Mouse (Mus musculus): ENCODE data around the gene Agfg1. TPM values are rescaled to one million over a fixed set of nuclear protein-coding genes. Genes with fewer than 3 reads are reported as not detected.

Agfg1 gene
- polyA plus RNA-seq, 1 experiment from 2014 or later, result 25.4 TPM

GRCm38 (mm10) chr1:82825783-82826182 is 13.5 kb upstream of the Agfg1 start:
- WGBS, result 90% methylated on average over 7 of the region's 7 CpGs
- no peak overlapping the region for H3K4me2 ChIP-seq
- no peak overlapping the region for H3K27ac ChIP-seq
- H3K9ac ChIP-seq, result no peak overlapping the region
- H3K9me3 ChIP-seq (replicated peaks), result no peaks in the 10 kb centered on the region
- no peak for ATAC-seq (replicated peaks; ENCODE audit: insufficient number of reproducible peaks, insufficient read depth, low FRiP score, low read depth)
- no peaks in the 10 kb centered on the region for H3K27me3 ChIP-seq
- no peaks in the 10 kb centered on the region for H3K4me1 ChIP-seq (replicated peaks)
- H3K36me3 ChIP-seq, result no peaks in the 10 kb centered on the region
- H3K4me3 ChIP-seq, result no peak overlapping the region

- no peak for ATAC-seq (replicated peaks; ENCODE audit: insufficient number of reproducible peaks, insufficient read depth, low FRiP score, low read depth)
- H3K27ac ChIP-seq, result no peak overlapping the region
- H3K27me3 ChIP-seq, result no peaks in the 10 kb centered on the region
- WGBS, result 48% methylated on average over 5 of the region's 5 CpGs
- no peak overlapping the region for H3K4me2 ChIP-seq
- H3K9me3 ChIP-seq (replicated peaks), result no peaks in the 10 kb centered on the region
- H3K4me1 ChIP-seq (replicated peaks), result peaks cover 7% of the 10 kb centered on the region
- no peak overlapping the region for H3K9ac ChIP-seq
- no peak overlapping the region for H3K4me3 ChIP-seq
- H3K36me3 ChIP-seq, result no peaks in the 10 kb centered on the region
Measured at GRCm38 (mm10) chr1:82826911-82827310, 12.4 kb upstream of the Agfg1 start.

- Histone ChIP-seq H3K4me1 (replicated peaks) (peaks cover 23% of the 10 kb centered on the region), H3K4me3 (no peak overlapping the region), H3K36me3 (no peaks in the 10 kb centered on the region), H3K9ac (no peak overlapping the region), H3K9me3 (replicated peaks) (no peaks in the 10 kb centered on the region), H3K27me3 (no peaks in the 10 kb centered on the region), H3K4me2 (no peak overlapping the region), H3K27ac (no peak overlapping the region)
- WGBS, result 87% methylated on average over 1 of the region's 1 CpGs
- ATAC-seq (replicated peaks; ENCODE audit: insufficient number of reproducible peaks, insufficient read depth, low FRiP score, low read depth), result no peak
Measured at GRCm38 (mm10) chr1:82830771-82831170, 8.5 kb upstream of the Agfg1 start.

GRCm38 (mm10) chr1:82831547-82832240 is 7.6 kb upstream of the Agfg1 start:
- Histone ChIP-seq H3K27ac (peak overlapping the region; percentile 76), H3K9me3 (replicated peaks) (no peaks in the 10 kb centered on the region), H3K9ac (no peak overlapping the region), H3K4me3 (no peak overlapping the region), H3K4me1 (replicated peaks) (peaks cover 28% of the 10 kb centered on the region), H3K4me2 (peak overlapping the region; percentile 30; the same call in 1 of the 2 replicates), H3K36me3 (no peaks in the 10 kb centered on the region), H3K27me3 (no peaks in the 10 kb centered on the region)
- 30% methylated on average over 9 of the region's 9 CpGs for WGBS
- peak; percentile 90 for ATAC-seq (replicated peaks; ENCODE audit: insufficient number of reproducible peaks, insufficient read depth, low FRiP score, low read depth)

- H3K36me3 ChIP-seq, result no peaks in the 10 kb centered on the region
- WGBS, result 77% methylated on average over 11 of the region's 11 CpGs
- no peaks in the 10 kb centered on the region for H3K9me3 ChIP-seq (replicated peaks)
- H3K27ac ChIP-seq, result peak overlapping the region; percentile 76
- no peaks in the 10 kb centered on the region for H3K27me3 ChIP-seq
- no peak overlapping the region for H3K9ac ChIP-seq
- ATAC-seq (replicated peaks; ENCODE audit: insufficient number of reproducible peaks, insufficient read depth, low FRiP score, low read depth), result no peak
- no peak overlapping the region for H3K4me3 ChIP-seq
- H3K4me1 ChIP-seq (replicated peaks), result peaks cover 28% of the 10 kb centered on the region
- H3K4me2 ChIP-seq, result 0 out of 2 replicates have a peak overlapping the region, but pooled peaks have one; percentile 30
Measured at GRCm38 (mm10) chr1:82832495-82833021, 6.7 kb upstream of the Agfg1 start.

- Histone ChIP-seq H3K27me3 (no peaks in the 10 kb centered on the region), H3K36me3 (no peaks in the 10 kb centered on the region), H3K4me1 (replicated peaks) (peaks cover 28% of the 10 kb centered on the region), H3K9ac (no peak overlapping the region), H3K27ac (no peak overlapping the region), H3K4me2 (no peak overlapping the region), H3K9me3 (replicated peaks) (no peaks in the 10 kb centered on the region), H3K4me3 (no peak overlapping the region)
- ATAC-seq (replicated peaks; ENCODE audit: insufficient number of reproducible peaks, insufficient read depth, low FRiP score, low read depth), result no peak
- 91% methylated on average over 2 of the region's 2 CpGs for WGBS
Measured at GRCm38 (mm10) chr1:82833501-82833900, 5.8 kb upstream of the Agfg1 start.

GRCm38 (mm10) chr1:82834572-82834971 is 4.7 kb upstream of the Agfg1 start:
- no peak; the same call in 1 of the 2 replicates for ATAC-seq (replicated peaks; ENCODE audit: insufficient number of reproducible peaks, insufficient read depth, low FRiP score, low read depth)
- H3K4me2 ChIP-seq, result no peak overlapping the region
- H3K9ac ChIP-seq, result no peak overlapping the region
- no peaks in the 10 kb centered on the region for H3K27me3 ChIP-seq
- no peak overlapping the region for H3K4me3 ChIP-seq
- H3K4me1 ChIP-seq (replicated peaks), result peaks cover 33% of the 10 kb centered on the region
- H3K27ac ChIP-seq, result peak overlapping the region; percentile 14; the same call in 1 of the 2 replicates
- 28% methylated on average over 8 of the region's 8 CpGs for WGBS
- no peaks in the 10 kb centered on the region for H3K9me3 ChIP-seq (replicated peaks)
- H3K36me3 ChIP-seq, result no peaks in the 10 kb centered on the region

- no peak overlapping the region; the same call in 1 of the 2 replicates for H3K27ac ChIP-seq
- H3K27me3 ChIP-seq, result no peaks in the 10 kb centered on the region
- WGBS, result 61% methylated on average over 13 of the region's 13 CpGs
- H3K9me3 ChIP-seq (replicated peaks), result no peaks in the 10 kb centered on the region
- no peaks in the 10 kb centered on the region for H3K36me3 ChIP-seq
- H3K9ac ChIP-seq, result no peak overlapping the region
- H3K4me3 ChIP-seq, result no peak overlapping the region
- ATAC-seq (replicated peaks; ENCODE audit: insufficient number of reproducible peaks, insufficient read depth, low FRiP score, low read depth), result no peak
- peaks cover 38% of the 10 kb centered on the region for H3K4me1 ChIP-seq (replicated peaks)
- no peak overlapping the region for H3K4me2 ChIP-seq
Measured at GRCm38 (mm10) chr1:82836342-82837217, 2.7 kb upstream of the Agfg1 start.

GRCm38 (mm10) chr1:82837579-82837978 is 1.7 kb upstream of the Agfg1 start:
- Histone ChIP-seq H3K9ac (no peak overlapping the region), H3K9me3 (replicated peaks) (no peaks in the 10 kb centered on the region)
- no peak for ATAC-seq (replicated peaks; ENCODE audit: insufficient number of reproducible peaks, insufficient read depth, low FRiP score, low read depth)

GRCm38 (mm10) chr1:82838469-82839295 is 601 bp upstream of the Agfg1 start:
- 35% methylated on average over 18 of the region's 18 CpGs for WGBS
- H3K9ac ChIP-seq, result peak overlapping the region; percentile 79; the same call in 1 of the 2 replicates
- no peaks in the 10 kb centered on the region for H3K27me3 ChIP-seq
- ATAC-seq (replicated peaks; ENCODE audit: insufficient number of reproducible peaks, insufficient read depth, low FRiP score, low read depth), result no peak
- peaks cover 28% of the 10 kb centered on the region for H3K4me1 ChIP-seq (replicated peaks)
- H3K27ac ChIP-seq, result 0 out of 2 replicates have a peak overlapping the region, but pooled peaks have one; percentile 14
- H3K4me2 ChIP-seq, result peak overlapping the region; percentile 87
- H3K9me3 ChIP-seq (replicated peaks), result no peaks in the 10 kb centered on the region
- H3K4me3 ChIP-seq, result peak overlapping the region; percentile 96
- no peaks in the 10 kb centered on the region for H3K36me3 ChIP-seq

More at GRCm38 (mm10) chr1:82837579-82837978, 1.7 kb upstream of the Agfg1 start:
- Histone ChIP-seq H3K4me1 (replicated peaks) (peaks cover 28% of the 10 kb centered on the region), H3K4me3 (no peak overlapping the region), H3K27me3 (no peaks in the 10 kb centered on the region), H3K4me2 (no peak overlapping the region), H3K36me3 (no peaks in the 10 kb centered on the region), H3K27ac (no peak overlapping the region)
- 61% methylated on average over 6 of the region's 6 CpGs for WGBS
